Mouse (Mus musculus): ENCODE results near the gene Skap1. TPM values are rescaled to one million over a fixed set of nuclear protein-coding genes. Genes with fewer than 3 reads are reported as not detected.

The Skap1 gene
- polyA plus RNA-seq, 1 experiment from 2014 or later, result 2.6 TPM

DNA sequence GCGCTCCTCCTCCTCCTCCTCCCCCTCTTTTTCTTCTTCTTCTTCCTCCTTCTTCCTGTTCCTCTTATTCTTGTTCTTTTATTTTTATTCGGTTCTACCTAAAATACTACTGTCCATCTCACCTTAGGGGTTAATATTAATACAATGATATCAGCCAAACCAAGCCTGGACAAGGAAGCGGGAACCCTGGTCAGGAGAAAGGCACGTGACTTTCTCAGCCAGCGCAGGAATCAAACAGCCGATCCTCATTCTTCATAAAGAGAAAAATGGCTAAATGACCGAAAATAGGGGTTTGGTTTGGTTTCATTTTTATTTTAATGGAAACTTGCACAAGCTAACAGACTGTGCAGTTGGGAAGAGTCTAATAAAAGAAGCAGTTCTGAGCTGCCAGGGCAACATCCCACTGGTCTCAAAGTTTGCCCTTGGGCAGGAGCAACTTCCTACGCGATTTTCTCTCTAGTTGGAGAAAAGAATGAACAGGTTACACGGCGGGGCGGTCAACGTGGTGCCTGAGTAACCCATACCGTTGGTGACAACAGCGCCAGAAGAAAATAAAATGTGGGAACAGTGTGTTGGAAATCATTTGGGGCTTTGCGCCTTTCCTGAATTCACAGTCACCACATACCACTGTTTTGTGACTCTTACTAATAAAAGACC lies 154.5 kb downstream of the Skap1 start:
- 76% methylated on average over 16 of the region's 16 CpGs for WGBS
- Histone ChIP-seq H3K4me2 (ENCODE audit: low read depth, low read length, severe bottlenecking) (no peak overlapping the region), H3K4me3 (ENCODE audit: low read depth, low read length) (no peak overlapping the region), H3K36me3 (ENCODE audit: control insufficient read depth, insufficient read depth, low read length) (no peaks in the 10 kb centered on the region), H3K27me3 (ENCODE audit: control insufficient read depth, insufficient read depth, low read length) (no peaks in the 10 kb centered on the region), H3K4me1 (replicated peaks; ENCODE audit: control insufficient read depth, insufficient read depth, low read length) (no peaks in the 10 kb centered on the region), H3K9ac (ENCODE audit: low read length) (no peak overlapping the region), H3K9me3 (ENCODE audit: control insufficient read depth, low read length) (no peaks in the 10 kb centered on the region), H3K27ac (ENCODE audit: low read depth, low read length) (no peak overlapping the region)
- ATAC-seq (replicated peaks; ENCODE audit: low FRiP score) (no peak), DNase-seq (ENCODE audit: low spot score) (no peak)

DNA sequence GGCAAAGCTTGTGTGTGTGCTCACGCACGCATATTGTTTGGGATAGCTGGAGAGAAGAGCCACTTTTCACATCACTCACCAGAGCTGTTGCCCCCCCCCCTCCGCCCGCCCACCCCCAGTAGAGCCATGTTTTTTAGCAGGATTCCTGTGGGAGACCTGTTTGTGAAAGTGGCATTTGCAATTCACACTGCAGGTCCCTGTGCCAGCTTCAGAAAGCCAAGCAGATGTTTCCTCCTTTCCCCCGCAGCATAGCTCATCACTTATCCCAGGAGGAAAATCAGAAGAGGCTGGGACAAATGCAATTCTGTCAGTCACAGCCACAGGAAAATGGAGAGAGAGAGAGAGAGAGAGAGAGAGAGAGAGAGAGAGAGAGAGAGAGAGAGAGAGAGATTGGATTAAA lies 155.2 kb downstream of the Skap1 start:
- H3K9ac ChIP-seq (ENCODE audit: low read length), result no peak overlapping the region
- no peak for DNase-seq (ENCODE audit: low spot score)
- no peak overlapping the region for H3K4me2 ChIP-seq (ENCODE audit: low read depth, low read length, severe bottlenecking)
- WGBS, result 47% methylated on average over 5 of the region's 5 CpGs
- no peak for ATAC-seq (replicated peaks; ENCODE audit: low FRiP score)
- no peak overlapping the region for H3K27ac ChIP-seq (ENCODE audit: low read depth, low read length)
- no peaks in the 10 kb centered on the region for H3K4me1 ChIP-seq (replicated peaks; ENCODE audit: control insufficient read depth, insufficient read depth, low read length)
- H3K9me3 ChIP-seq (ENCODE audit: control insufficient read depth, low read length), result no peaks in the 10 kb centered on the region
- H3K4me3 ChIP-seq (ENCODE audit: low read depth, low read length), result no peak overlapping the region
- H3K27me3 ChIP-seq (ENCODE audit: control insufficient read depth, insufficient read depth, low read length), result no peaks in the 10 kb centered on the region
- no peaks in the 10 kb centered on the region for H3K36me3 ChIP-seq (ENCODE audit: control insufficient read depth, insufficient read depth, low read length)

DNA sequence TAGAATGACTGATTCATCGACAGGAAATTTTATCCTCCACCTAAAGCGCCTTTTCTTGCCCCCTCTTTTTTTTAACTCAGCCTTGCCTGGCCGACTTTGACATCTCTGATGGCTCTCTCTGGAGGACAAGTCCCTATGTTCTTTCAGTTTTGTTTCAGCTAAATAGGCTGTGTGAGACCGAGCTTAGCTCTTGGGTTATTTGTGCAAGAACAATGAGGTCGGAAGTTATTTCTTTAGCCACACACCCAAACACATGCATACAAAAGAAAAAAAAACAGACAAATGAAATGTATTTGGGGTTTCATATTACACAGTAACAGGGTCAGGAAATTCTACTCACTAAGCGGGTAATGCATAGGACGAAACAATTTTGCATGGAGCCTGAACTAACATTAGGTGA lies 155.6 kb downstream of the Skap1 start:
- Histone ChIP-seq H3K27ac (ENCODE audit: low read depth, low read length) (no peak overlapping the region), H3K4me2 (ENCODE audit: low read depth, low read length, severe bottlenecking) (no peak overlapping the region), H3K36me3 (ENCODE audit: control insufficient read depth, insufficient read depth, low read length) (no peaks in the 10 kb centered on the region), H3K9me3 (ENCODE audit: control insufficient read depth, low read length) (no peaks in the 10 kb centered on the region), H3K4me3 (ENCODE audit: low read depth, low read length) (no peak overlapping the region), H3K4me1 (replicated peaks; ENCODE audit: control insufficient read depth, insufficient read depth, low read length) (no peaks in the 10 kb centered on the region), H3K27me3 (ENCODE audit: control insufficient read depth, insufficient read depth, low read length) (no peaks in the 10 kb centered on the region), H3K9ac (ENCODE audit: low read length) (no peak overlapping the region)
- ATAC-seq (replicated peaks; ENCODE audit: low FRiP score), result no peak
- WGBS, result 25% methylated on average over 7 of the region's 7 CpGs
- no peak for DNase-seq (ENCODE audit: low spot score)

DNA sequence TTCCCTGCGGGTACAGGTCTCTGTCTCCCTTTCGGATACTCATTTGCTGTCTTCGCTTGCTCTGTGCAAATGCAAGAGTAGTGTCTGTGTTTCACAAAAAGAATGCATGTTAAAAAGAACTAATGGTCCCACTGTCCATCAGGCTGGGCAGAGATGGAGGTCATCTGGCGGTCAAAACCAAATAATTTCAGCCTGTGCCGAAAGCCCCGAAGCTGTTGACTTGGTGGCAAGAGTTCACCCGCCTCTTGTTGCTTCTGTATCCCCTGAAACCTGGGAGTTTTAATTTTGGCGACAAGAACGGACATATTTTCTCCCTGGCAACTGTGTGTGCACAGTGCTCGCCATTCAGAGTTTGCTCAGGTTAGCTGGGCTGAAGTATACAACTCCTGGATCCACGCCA lies 156.3 kb downstream of the Skap1 start:
- H3K27me3 ChIP-seq (ENCODE audit: control insufficient read depth, insufficient read depth, low read length), result no peaks in the 10 kb centered on the region
- 55% methylated on average over 11 of the region's 11 CpGs for WGBS
- no peak overlapping the region for H3K4me3 ChIP-seq (ENCODE audit: low read depth, low read length)
- H3K4me2 ChIP-seq (ENCODE audit: low read depth, low read length, severe bottlenecking), result no peak overlapping the region
- no peak overlapping the region for H3K9ac ChIP-seq (ENCODE audit: low read length)
- DNase-seq (ENCODE audit: low spot score) (no peak), ATAC-seq (replicated peaks; ENCODE audit: low FRiP score) (no peak)
- H3K9me3 ChIP-seq (ENCODE audit: control insufficient read depth, low read length), result no peaks in the 10 kb centered on the region
- no peaks in the 10 kb centered on the region for H3K36me3 ChIP-seq (ENCODE audit: control insufficient read depth, insufficient read depth, low read length)
- no peaks in the 10 kb centered on the region for H3K4me1 ChIP-seq (replicated peaks; ENCODE audit: control insufficient read depth, insufficient read depth, low read length)
- no peak overlapping the region for H3K27ac ChIP-seq (ENCODE audit: low read depth, low read length)

DNA sequence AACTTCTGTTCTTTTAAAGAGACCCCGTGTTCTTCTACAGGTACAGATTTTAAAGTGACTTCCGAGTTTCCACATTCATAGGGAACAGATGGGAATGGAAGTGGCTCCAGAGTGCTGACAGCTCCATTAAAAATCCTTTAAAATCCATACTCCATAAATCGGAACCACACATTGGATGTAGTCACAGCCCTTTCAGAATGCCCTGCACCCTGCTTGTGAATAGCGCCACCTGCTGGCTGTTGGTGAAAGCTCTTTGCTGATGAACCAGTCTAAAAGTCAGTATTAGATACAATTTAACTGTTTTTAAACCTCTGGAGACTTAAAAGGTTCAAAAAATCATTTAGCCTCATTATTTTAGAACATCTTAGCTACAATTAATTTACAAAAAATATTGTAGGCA lies 156.8 kb downstream of the Skap1 start:
- no peaks in the 10 kb centered on the region for H3K36me3 ChIP-seq (ENCODE audit: control insufficient read depth, insufficient read depth, low read length)
- no peaks in the 10 kb centered on the region for H3K4me1 ChIP-seq (replicated peaks; ENCODE audit: control insufficient read depth, insufficient read depth, low read length)
- 32% methylated on average over 4 of the region's 4 CpGs for WGBS
- no peak overlapping the region for H3K4me2 ChIP-seq (ENCODE audit: low read depth, low read length, severe bottlenecking)
- no peak overlapping the region for H3K9ac ChIP-seq (ENCODE audit: low read length)
- H3K27ac ChIP-seq (ENCODE audit: low read depth, low read length), result no peak overlapping the region
- ATAC-seq (replicated peaks; ENCODE audit: low FRiP score) (no peak), DNase-seq (ENCODE audit: low spot score) (peak; percentile 86)
- H3K9me3 ChIP-seq (ENCODE audit: control insufficient read depth, low read length), result no peaks in the 10 kb centered on the region
- no peaks in the 10 kb centered on the region for H3K27me3 ChIP-seq (ENCODE audit: control insufficient read depth, insufficient read depth, low read length)
- H3K4me3 ChIP-seq (ENCODE audit: low read depth, low read length), result no peak overlapping the region

DNA sequence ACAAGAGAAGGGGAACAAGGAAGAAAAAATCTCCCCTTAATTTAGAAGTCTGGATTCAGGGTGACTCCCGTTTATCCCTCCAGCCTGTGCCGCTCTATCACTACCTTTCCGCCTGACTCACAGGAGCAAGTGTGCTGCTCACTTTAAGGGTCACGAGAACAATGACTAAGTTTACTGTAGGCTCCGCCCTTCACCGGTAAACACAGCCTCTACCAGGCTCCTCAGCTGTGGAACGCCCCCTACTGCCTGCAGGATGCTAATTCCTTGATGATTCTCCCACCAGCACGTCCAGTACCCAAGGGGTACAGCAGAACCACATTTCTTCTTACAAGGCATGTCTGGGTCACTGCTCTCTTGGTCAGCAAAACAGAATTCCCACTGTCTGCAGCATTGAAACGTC lies 158.4 kb downstream of the Skap1 start:
- Histone ChIP-seq H3K36me3 (ENCODE audit: control insufficient read depth, insufficient read depth, low read length) (no peaks in the 10 kb centered on the region), H3K9ac (ENCODE audit: low read length) (no peak overlapping the region), H3K27me3 (ENCODE audit: control insufficient read depth, insufficient read depth, low read length) (no peaks in the 10 kb centered on the region), H3K4me1 (replicated peaks; ENCODE audit: control insufficient read depth, insufficient read depth, low read length) (no peaks in the 10 kb centered on the region), H3K9me3 (ENCODE audit: control insufficient read depth, low read length) (no peaks in the 10 kb centered on the region), H3K4me3 (ENCODE audit: low read depth, low read length) (no peak overlapping the region), H3K4me2 (ENCODE audit: low read depth, low read length, severe bottlenecking) (no peak overlapping the region), H3K27ac (ENCODE audit: low read depth, low read length) (no peak overlapping the region)
- ATAC-seq (replicated peaks; ENCODE audit: low FRiP score) (no peak), DNase-seq (ENCODE audit: low spot score) (peak; percentile 60)
- 14% methylated on average over 9 of the region's 9 CpGs for WGBS

DNA sequence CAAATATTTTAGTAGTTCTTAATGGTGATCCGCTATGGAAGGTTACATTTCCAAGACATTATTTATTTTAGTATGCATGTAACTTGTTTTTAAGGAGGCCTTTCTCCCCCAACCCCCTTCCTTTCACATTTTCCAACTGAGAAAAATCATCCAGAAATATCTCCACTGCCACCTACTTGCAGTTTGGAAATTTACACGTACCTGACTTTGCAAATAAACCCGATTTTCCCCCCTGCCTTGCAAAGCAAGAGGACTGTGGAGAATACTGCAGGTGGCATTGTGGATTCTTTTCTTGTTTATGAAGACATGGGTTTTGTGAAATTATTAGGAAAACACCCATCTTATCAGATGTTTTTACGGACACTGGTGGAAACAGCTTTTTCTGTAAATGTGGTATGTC lies 160.0 kb downstream of the Skap1 start:
- H3K36me3 ChIP-seq (ENCODE audit: control insufficient read depth, insufficient read depth, low read length), result no peaks in the 10 kb centered on the region
- no peak overlapping the region for H3K9ac ChIP-seq (ENCODE audit: low read length)
- H3K4me3 ChIP-seq (ENCODE audit: low read depth, low read length), result no peak overlapping the region
- ATAC-seq (replicated peaks; ENCODE audit: low FRiP score), result no peak
- DNase-seq (ENCODE audit: low spot score), result no peak
- no peaks in the 10 kb centered on the region for H3K9me3 ChIP-seq (ENCODE audit: control insufficient read depth, low read length)
- H3K27me3 ChIP-seq (ENCODE audit: control insufficient read depth, insufficient read depth, low read length), result no peaks in the 10 kb centered on the region
- H3K4me2 ChIP-seq (ENCODE audit: low read depth, low read length, severe bottlenecking), result no peak overlapping the region
- 67% methylated on average over 4 of the region's 4 CpGs for WGBS
- H3K27ac ChIP-seq (ENCODE audit: low read depth, low read length), result no peak overlapping the region
- no peaks in the 10 kb centered on the region for H3K4me1 ChIP-seq (replicated peaks; ENCODE audit: control insufficient read depth, insufficient read depth, low read length)

DNA sequence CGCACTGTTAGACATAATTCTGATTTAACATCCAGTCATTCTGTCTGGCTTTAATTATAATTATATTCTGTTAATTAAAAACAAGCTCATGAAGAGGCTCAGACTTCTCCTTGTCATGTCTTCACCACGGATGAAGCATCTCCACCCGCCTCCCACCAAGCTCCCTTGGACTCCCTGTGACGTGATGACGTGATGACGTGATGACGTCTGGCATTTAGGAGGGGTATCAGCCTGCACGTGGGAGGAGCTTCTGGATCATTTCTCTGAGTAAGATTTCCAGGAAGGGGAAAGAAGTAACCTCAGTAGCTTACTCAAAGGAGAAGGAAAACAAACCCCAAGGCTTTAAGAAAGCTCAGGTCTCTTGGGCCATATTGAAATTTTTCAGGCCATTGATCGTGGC lies 165.4 kb downstream of the Skap1 start:
- 54% methylated on average over 9 of the region's 9 CpGs for WGBS
- no peak for DNase-seq (ENCODE audit: low spot score)
- Histone ChIP-seq H3K36me3 (ENCODE audit: control insufficient read depth, insufficient read depth, low read length) (no peaks in the 10 kb centered on the region), H3K9ac (ENCODE audit: low read length) (no peak overlapping the region), H3K27me3 (ENCODE audit: control insufficient read depth, insufficient read depth, low read length) (no peaks in the 10 kb centered on the region), H3K4me1 (replicated peaks; ENCODE audit: control insufficient read depth, insufficient read depth, low read length) (no peaks in the 10 kb centered on the region), H3K27ac (ENCODE audit: low read depth, low read length) (no peak overlapping the region), H3K4me2 (ENCODE audit: low read depth, low read length, severe bottlenecking) (no peak overlapping the region), H3K9me3 (ENCODE audit: control insufficient read depth, low read length) (no peaks in the 10 kb centered on the region), H3K4me3 (ENCODE audit: low read depth, low read length) (no peak overlapping the region)
- ATAC-seq (replicated peaks; ENCODE audit: low FRiP score), result no peak

DNA sequence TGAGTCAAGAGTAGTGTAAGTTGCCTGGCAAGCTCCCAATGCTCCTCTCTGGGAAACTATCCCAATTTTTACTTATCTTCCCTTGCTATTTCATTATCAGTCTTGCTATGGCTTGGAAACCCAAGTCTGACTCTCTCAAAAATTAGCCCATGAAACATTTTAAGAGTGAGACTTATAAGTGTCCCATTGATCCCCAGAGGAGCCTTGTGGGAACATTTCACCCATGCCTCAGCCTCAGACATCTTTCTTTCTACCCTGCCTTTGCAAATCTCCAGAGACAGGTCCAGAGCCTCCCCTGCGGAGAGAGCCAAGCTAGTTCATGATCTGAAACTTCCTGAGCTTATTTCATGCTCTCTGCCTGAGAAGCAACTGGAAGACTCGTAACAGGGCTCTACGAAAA lies 167.1 kb downstream of the Skap1 start:
- Histone ChIP-seq H3K27ac (ENCODE audit: low read depth, low read length) (no peak overlapping the region), H3K36me3 (ENCODE audit: control insufficient read depth, insufficient read depth, low read length) (no peaks in the 10 kb centered on the region), H3K4me2 (ENCODE audit: low read depth, low read length, severe bottlenecking) (no peak overlapping the region), H3K4me3 (ENCODE audit: low read depth, low read length) (no peak overlapping the region), H3K27me3 (ENCODE audit: control insufficient read depth, insufficient read depth, low read length) (no peaks in the 10 kb centered on the region), H3K9ac (ENCODE audit: low read length) (no peak overlapping the region), H3K9me3 (ENCODE audit: control insufficient read depth, low read length) (no peaks in the 10 kb centered on the region), H3K4me1 (replicated peaks; ENCODE audit: control insufficient read depth, insufficient read depth, low read length) (no peaks in the 10 kb centered on the region)
- DNase-seq (ENCODE audit: low spot score) (no peak), ATAC-seq (replicated peaks; ENCODE audit: low FRiP score) (no peak)
- 74% methylated on average over 3 of the region's 3 CpGs for WGBS
